Mouse (Mus musculus) v-Abl transformed pro-B cells (cell line): ENCODE results near the gene Ccdc170.

ENCODE experiments used
- in situ Hi-C, 2 experiments: fragments of 400-800 bp; cut with MboI; formaldehyde crosslinking; loops; one replicate each; pipeline ENCODE4 v1.15.1; 2025; ENCODE audit not compliant: unreplicated experiment in 2 of 2

Gene Ccdc170

DNA sequence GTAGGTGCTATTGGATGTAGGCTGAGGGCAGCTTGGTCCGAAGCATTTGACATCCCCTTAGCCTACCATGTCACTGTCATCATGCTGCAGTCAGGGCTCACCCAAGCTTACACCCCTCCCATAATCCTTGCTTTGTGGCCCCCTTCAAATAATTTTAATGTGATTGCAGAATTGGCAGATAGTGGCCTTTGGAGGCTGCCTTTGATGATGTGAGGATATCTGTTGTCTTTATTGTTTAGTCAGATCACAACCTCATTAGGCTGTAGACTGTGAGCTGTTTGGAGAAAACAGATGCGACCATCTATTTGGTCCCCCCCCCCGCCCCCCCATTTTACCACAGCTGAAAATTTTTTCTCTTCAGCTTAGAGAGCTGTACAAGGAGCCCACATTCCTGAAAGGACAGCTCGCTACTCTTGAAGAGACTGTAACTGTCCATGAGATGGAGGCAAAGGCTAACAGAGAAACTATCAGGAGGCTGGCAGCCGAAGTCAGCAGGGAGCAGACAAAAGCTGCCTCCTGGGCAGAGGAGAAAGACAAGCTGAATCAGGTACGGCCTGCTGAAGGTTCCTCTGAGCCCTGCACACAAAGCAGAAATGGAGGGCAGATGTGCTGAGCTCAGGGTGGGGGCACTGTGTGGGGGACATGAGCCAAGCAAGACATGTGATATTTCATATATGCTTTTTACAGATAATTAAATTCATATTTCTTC is 38.2 kb downstream of the Ccdc170 start:
- in situ Hi-C loops, result no loop called here

DNA sequence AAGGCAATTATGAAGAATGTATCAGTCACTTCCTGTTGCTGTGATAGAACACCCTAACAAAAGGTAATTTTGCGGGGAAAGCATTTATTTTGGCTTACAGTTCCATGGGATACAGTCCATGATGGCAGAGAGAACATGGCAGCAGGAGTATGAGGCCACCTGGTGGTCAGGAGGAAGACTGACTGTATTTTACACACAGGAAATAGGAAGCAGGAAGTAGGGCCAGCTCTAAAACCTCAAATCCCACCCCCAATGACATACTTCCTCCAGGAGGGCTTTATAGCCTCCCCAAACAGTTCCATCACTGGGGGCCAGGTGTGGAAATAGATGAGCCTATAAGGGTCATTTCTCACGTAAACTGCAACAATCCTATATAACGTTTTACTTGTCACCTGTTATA is 39.8 kb downstream of the Ccdc170 start:
- in situ Hi-C loops, result no loop called here

DNA sequence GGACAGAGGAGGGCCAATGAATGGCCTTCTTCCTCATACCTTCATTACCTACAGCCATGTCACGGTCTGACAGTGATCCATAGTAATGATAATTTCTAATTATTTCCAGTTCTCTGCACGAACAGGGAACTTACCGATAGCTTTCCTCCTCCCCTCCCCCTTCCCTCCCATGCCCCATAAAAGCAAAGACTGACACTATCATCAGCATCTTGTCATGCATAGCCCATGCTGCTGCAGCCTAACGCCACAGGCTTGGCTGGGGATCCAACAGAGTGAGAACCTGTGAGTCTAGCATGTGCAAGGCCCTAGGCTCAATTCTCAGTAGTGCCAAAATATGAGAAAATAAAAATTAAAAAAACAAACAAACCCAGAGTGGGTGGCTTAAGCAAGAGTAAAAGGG is 40.8 kb downstream of the Ccdc170 start:
- in situ Hi-C loops, result no loop called here

DNA sequence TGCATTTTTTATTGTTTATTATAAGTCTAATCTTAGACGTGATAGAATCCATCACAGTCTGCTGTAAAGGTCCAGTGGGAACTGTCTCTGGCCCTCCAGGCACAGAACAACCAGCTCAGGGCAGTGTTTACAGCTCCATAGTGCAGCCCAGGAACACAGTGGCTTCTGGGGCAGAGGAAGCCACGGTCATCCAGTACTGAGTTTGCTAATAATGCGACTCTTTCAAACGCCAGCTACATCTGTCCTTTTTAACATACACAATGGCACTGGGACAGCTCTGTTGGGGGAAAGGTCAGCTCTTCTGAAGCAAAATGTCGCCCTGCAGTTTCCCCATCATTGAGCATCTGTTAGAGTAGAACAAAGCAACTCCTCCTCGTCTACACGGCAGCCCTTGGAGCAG is 45.7 kb downstream of the Ccdc170 start:
- in situ Hi-C loops, result no loop called here

DNA sequence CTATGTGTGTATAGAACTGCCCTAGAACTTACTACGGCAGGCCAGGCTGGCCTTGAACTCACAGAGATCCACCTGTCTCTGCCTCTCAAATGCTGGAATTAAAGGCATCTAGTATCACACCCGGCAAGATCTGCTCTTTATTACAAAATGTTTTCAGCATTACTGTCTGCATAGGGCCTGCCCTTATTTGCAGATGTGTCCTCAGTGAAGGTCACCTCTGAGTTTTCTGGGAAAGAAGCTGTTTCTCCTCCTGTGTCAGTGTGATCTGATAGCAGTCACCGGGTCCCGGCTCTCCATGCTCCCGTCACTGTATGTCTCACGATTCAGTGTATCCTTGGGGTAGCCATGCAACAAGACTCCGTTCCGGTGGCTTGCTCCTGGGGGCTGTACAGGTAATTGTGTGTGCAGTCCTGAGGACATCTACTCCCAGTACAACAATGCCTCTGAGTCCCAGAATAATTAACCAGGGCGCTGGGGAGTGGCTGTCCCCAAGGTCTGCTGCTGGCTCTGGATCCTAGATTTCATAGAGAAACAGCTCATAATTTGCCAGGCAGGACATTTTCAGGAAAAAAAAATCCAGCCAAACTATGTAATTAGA is 48.4 kb downstream of the Ccdc170 start:
- in situ Hi-C loops, result no loop called here

DNA sequence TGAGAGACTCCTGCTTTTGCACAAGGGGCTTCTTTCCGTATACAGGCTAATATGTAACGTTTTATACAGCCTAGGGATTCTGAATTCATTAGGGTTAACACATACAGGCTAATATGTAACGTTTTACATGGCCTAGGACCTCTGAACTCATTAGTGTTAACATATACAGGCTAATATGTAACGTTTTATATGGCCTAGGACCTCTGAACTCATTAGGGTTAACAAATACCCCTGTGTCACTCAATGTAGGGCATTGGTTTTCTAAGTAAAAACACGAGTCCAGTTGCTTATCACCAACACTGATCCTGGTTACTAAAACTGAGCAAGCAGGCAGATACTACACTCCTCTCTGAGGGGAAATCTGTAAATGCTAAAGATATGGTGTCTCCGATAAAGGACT is 49.6 kb downstream of the Ccdc170 start:
- in situ Hi-C loops, result no loop called here

DNA sequence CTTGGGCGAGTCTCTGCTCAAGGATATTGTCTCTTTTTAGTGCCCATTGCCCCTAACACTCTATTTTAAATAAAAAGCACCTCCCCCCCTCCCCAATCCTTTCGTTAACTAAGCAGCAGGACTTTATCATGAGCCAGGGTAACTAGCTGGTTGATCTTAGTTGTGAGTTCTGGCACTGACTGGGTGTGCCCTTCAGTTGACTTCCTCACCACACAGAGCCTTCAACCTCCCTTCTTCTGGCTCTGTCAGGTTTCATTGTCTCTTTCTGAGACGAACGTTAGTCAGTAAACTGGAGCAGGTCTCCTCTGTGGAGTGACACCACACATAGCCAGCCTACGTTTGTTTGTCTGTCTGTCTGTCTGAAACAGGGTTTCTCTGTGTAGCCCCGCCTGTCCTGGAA is 50.4 kb downstream of the Ccdc170 start:
- in situ Hi-C loops, result no loop called here

DNA sequence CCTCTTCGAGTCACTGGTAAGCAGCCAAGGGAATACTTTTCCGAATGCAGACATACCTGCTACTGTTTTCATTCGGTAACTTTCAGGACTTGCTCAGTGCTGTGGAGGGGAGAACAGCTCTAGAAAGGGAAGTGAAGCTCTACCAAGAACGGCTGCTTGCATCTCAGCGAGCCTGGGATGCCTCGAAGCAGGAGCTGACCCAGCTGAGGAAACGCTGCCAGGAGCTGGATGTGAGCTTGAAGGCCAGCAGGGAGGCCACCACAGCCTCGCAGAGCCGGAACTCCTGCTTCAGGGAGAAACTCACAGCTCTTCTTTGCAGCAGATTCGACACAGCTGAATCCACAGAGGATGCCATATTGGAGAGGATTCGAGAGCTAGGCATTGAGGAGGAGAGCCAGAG is 51.6 kb downstream of the Ccdc170 start:
- in situ Hi-C loops, result no loop called here

DNA sequence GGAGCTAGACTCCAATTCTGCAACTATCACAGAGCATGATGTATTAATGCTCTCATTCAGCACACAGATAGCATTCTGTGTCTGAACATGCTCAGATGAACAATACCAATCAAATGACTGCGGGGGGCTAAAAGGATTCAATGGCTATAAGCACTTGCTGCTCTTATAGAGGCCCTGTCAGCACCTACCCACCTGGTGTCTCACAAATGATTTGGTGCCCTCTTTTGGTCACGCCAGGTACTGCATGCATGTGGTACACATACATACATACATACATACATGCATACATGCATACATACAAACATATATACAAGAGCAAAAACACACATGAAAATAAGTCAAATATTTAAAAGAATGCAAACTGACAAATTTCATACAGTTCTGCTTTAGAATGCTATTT is 63.2 kb downstream of the Ccdc170 start:
- in situ Hi-C loops, result no loop called here

DNA sequence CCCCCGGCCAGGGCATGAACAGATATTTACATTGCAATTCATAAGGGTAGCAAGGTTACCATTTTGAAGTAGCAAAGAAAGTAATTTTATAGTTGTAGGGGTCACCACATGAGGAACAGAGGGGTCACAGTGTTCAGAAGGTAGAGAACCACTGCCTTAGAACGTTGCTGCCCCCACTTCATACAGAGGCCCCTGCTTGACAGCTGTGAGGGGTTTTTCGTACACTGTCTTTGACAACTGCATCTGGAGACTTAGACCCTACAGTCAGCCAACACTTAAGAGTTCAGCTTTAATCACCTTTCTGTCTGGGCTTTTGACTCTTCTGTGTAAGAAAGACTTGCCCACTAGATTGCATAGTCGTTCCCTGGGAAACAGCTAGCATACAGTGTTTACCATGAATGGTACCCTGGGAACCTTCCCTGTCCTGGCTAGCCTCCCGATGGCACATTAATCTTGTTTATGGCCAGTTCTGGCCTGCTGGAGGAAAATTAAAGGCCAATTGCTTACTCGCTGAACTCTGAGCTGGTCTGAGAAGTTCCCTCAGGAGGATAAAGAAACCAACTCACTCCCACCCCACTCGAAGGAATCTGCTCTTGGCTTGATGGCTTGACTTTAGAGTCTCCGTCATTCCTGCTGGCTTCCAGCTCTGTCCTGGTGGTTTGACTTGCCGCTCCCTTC is 71.3 kb downstream of the Ccdc170 start:
- in situ Hi-C loops, result no loop called here

DNA sequence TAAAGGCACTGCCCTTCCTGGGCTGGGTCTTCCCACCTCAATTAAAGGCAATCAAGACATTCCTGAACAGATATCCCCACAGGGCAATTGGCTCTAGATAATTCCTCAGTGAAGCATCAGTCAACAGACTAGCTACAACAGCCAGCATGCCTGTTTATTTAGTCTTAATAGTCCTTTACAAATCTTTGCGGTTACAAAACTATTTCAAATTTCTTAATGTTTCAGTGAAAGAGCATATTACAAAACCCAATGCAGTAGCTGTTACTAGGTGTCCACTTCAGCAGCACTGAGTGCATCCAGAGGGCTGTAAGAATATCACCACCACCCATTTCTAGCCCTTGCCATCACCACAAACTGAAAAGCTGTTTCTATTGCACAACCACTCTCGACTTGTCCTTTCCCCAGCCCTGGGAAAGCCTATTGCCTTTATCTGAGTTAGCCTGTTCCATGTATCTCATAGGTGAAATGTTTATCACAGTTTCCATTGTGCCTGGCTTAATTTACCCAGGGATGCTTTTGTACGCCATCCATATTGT is 74.6 kb downstream of the Ccdc170 start:
- in situ Hi-C loops, result no loop called here

DNA sequence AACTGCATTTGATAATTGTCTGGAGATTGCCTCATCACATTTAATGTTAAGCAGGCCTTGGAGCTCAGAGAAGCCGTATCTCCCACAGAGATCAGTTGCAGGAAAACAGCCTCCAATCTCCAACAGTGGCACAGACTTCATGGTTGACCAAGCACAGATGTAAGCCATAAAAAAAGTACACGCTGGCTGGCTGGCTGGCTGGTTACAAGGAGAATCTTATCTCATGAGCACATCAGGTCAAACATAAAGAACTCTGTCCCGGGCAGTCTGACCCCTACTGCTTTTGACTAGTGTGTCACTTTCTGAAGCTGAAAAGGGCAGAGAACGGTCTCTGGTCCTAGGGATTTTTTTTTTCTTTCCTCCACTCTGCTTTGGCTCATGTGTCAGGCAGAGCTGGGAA is 76.8 kb downstream of the Ccdc170 start:
- in situ Hi-C loops, result no loop called here

DNA sequence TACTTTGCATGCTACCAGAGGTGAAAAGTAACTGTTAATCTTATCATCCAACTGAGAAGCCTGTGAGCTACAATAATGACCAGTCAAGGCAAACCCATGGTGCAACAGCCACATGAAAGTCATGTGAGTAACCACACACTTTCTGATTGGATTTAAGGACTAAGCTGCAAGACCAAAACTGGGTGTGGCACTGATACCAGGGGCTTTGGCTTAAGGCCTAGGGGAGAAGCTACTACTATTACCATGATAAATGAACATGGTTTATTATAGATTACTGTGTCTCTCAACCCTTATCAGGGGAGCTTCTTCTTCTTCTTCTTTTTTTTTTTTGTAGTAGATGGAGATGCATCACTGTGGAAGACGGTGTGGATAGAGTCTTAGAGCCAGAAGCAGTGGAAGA is 82.8 kb downstream of the Ccdc170 start:
- in situ Hi-C loops, result no loop called here

DNA sequence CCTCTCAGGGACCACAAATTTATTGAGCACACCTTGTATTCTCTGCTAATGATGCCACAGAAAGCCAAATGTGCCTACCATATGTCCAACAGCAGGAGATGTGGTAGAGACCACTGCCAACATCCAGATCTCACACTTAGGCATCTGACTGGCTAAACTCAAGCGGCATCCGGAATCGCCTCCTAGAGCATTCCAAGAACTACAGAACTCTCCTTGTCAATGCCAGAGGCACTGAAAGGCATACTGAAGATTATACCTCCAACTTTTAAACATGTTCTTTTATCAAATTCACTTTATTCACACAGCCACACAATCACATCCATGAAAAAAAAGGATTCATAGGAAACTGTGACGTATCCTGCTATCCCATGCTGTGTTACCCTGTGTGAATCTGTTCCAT is 88.5 kb downstream of the Ccdc170 start:
- in situ Hi-C loops, result no loop called here

DNA sequence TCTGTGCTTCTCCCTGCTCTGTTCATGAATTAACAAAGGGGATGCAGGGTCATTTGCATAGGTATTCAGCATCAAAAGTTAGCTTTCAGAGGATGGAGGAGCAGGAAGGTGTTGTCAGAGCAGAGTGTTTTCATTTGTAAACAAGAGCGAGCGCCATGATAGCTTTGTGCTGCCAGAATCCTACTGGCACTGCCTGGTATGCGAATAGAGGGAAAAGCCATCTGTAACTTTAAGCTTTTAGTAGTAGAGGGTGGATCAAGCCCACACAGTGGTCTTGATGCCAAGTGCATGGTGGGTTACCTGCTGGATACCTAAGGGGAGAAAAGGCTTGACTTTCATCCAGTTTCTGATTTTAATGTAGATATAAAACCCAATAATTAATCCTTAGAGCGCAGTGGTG is 89.0 kb downstream of the Ccdc170 start:
- in situ Hi-C loops, result no loop called here

DNA sequence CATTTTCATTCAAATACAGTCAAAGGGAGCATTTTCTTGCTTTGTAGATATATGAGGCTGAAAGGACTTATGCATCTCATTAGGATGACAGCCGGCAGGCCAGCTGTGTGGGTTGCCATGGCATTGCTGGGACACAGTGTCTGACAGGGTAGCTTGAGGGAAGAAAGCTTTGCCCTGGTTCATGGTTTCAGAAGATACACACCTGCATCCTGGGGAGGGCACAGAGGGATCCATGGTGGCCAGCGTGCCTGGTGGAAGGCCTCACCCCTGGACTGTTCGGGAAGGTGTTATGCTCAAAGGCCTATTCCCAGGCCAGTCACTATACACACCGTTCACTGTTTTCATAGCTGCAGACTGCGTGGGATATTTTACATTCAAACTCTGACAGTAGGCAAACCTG is 99.6 kb downstream of the Ccdc170 start:
- in situ Hi-C loops, result loop anchor here (25.0 kb wide), 3 partner anchors 595 to 905 kb away; no protein-coding TSS in a partner anchor

DNA sequence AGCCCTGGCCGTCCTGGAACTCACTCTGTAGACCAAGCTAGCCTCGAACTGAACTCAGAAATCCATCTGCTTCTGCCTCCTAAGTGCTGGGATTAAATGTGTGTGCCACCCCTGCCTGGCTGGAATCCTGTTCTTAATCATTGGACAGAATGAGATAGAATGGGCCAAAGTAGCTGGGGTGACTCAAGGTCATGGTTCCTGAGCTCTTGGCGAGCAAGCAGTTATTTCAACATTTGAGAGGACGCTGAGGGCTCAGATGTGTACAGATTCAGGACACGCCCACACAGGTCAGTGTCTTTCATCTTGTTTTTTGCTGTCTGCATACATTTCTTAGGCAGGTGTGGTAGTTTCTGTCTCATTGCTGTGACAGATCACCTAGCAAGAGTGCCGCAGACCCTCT is 104.4 kb downstream of the Ccdc170 start:
- in situ Hi-C loops, result loop anchor here (25.0 kb wide), 3 partner anchors 599 to 901 kb away; no protein-coding TSS in a partner anchor

DNA sequence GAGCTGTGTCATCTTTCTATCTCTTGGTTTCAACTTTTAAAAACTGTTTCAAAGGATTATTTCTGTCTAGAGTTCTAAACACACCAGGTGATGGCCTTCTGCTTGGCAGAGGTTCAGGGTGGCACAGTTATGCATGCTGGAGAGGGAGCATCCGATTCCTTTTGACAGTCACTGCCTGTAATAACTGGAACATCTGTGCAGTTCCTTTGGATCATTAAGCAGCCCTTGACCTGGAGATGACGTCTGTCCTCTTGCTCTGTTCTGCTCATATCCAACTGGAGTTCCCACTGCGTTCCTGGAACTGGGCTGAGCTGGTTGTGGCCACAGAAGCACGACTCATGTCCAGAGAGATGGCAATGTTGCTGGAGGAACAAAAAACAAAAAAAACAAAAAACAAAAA is 107.3 kb downstream of the Ccdc170 start:
- in situ Hi-C loops, result loop anchor here (25.0 kb wide), 3 partner anchors 602 to 898 kb away; no protein-coding TSS in a partner anchor

DNA sequence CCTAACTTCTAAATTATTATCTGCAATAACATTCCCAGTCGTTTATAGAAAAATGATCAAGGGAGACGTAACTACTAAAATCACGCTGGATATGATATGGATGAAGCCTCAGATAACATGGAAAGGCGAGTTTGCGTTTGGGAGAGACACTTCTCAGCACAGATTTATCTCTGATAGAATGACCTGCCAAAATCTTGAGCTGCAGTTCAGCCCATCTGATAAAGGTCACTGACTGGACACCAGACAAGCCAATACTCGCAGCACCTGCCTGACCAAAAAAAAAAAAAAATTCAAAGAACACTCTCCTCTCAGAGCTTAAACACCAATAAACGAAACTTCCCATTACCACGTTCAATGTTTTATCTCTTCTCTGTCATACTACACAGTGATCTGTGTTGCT is 108.7 kb downstream of the Ccdc170 start:
- in situ Hi-C loops, result loop anchor here (5.0 to 25.0 kb wide), 6 partner anchors 166 to 896 kb away; no protein-coding TSS in a partner anchor

DNA sequence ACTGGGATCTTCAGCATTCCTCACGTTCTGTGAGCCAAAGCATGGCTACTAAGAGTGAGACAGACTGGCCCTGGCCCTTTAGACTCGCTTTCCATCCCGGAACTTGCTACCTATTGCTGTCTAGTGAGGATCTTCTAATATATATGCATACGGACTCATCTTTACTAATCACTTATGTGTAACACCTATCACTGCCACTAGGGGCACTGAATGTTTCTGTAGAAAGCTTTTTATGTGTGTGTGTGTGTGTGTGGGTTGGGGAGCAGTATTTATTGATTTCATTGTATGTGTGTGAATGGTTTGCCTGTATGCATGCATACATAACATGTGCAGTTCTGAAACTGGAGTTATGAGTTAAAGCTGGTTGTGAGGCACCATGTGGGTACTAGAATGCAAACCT is 111.5 kb downstream of the Ccdc170 start:
- in situ Hi-C loops, result loop anchor here (5.0 to 25.0 kb wide), 6 partner anchors 169 to 893 kb away; no protein-coding TSS in a partner anchor

DNA sequence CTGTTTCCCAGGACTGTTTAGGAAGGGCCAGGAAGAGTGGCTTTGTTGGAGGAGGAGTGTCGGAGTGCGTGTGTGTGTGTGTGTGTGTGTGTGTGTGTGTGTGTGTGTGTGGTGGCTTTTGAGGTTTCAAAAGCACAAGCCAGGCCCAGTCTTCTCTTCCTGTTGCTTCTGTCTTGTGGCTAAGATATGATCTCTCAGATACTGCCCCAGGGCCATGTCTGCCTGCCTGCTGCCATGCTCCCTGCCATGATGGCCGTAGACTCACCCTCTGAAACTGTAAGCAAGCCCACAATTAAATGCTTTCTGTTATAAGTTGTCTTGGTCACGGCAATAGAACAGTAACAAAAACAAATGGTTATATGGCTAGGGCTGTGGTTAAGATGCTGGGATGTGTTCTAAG is 114.9 kb downstream of the Ccdc170 start:
- in situ Hi-C loops, result loop anchor here (5.0 to 25.0 kb wide), 7 partner anchors 172 to 890 kb away; no protein-coding TSS in a partner anchor
